Mouse (Mus musculus): ENCODE measurements at regions not wholly inside any gene's neighbourhood (a gene's known extent, or its start where the extent isn't known, plus 50 kb on each side); places are given as distances from the start of the nearest gene placed in this dataset.

DNA sequence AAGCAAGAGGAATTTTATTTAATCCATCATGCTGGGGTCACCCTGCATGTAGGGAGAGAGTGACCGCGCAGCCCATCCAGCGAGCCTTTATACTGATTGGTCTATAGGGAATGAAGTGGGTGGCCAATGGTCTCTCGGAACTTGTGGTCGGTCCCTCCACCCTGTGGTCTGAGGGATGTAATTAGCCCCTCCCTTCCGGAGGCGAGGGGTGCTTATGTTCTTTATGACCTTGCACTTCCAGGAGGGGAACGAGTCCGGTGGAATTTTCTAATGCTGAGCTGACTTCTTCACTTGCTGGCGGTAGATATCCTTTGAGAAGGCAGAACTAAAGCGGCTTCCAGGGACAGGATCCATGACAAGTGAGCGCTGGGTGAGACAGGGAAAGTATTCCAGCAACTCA, 60.8 kb downstream of the H2al2a start:
- Histone ChIP-seq H3K4me2 (ENCODE audit: insufficient read depth, low read depth, poor library complexity, severe bottlenecking) (no peak overlapping the region), H3K79me2 (replicated peaks; ENCODE audit: control insufficient read depth, extremely low read depth, insufficient read depth, poor library complexity, severe bottlenecking) (no peaks in the 10 kb centered on the region), H3K9ac (ENCODE audit: insufficient read depth, low read depth) (no peak overlapping the region), H3K27ac (ENCODE audit: insufficient read depth, low read depth) (no peak overlapping the region), H3K9me3 (replicated peaks; ENCODE audit: low read length) (peaks cover 3% of the 10 kb centered on the region), H3K4me3 (replicated peaks in 1 of 3; ENCODE audit: low read depth in 2 of 3, low read length in 2 of 3, poor library complexity in 1 of 3) (no peak overlapping the region), H3K27me3 (replicated peaks) (no peaks in the 10 kb centered on the region), H3K4me1 (ENCODE audit: control insufficient read depth in 1 of 2, insufficient read depth in 2 of 2) (peaks cover 14 to 19% of the 10 kb centered on the region in 2 experiments; a peak in 3 of 4 replicates), H3K36me3 (replicated peaks in 1 of 2; ENCODE audit: control insufficient read depth in 1 of 2, insufficient read depth in 1 of 2, low read length in 1 of 2) (no peaks in the 10 kb centered on the region)
- no peak for DNase-seq (ENCODE audit: extremely low read depth)
- dilution Hi-C loops (cut with MboI; ENCODE audit: extremely low pct_ligation_motif_present, extremely low pct_unique_long_range_greater_than_20kb, low sequenced_read_pairs) (no loop called here), in situ Hi-C loops (cut with MboI; ENCODE audit: low pct_ligation_motif_present, low pct_unique_long_range_greater_than_20kb, low sequenced_read_pairs) (no loop called here)
- no peak for TF ChIP-seq CHD2 (IDR thresholded peaks at IDR 0.05; ENCODE audit: low read length)
- TF ChIP-seq POLR2A (IDR thresholded peaks at IDR 0.05; ENCODE audit: low read depth, low read length): no peak
- TF ChIP-seq USF2 (conservative IDR thresholded peaks at IDR 0.05; ENCODE audit: low read depth, low read length): no peak
- no peak for TF ChIP-seq MEF2A (IDR thresholded peaks at IDR 0.05; ENCODE audit: borderline replicate concordance, low read depth, low read length)

DNA sequence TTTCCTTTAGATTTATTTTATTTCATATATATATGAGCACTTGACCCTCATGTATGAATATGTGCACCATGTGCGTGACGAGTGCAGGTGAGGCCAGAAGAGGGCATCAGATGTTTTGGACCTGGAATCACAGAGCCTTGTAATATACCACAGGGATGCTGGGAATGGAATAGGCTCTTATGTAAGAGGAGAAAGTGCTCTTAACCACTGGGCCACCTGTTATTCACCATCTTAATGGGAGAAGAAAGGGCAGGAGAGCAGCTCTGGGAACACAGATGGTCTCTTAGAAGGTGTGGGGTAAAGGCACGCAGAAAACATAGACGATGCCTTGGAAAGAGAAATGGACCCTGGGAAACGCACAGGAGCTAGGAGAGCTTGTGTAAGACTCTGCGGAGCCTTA, 61.3 kb downstream of the H2al2a start:
- no peak overlapping the region for H3K9ac ChIP-seq (ENCODE audit: insufficient read depth, low read depth)
- no peak for DNase-seq (ENCODE audit: extremely low read depth)
- in situ Hi-C loops (cut with MboI; ENCODE audit: low pct_ligation_motif_present, low pct_unique_long_range_greater_than_20kb, low sequenced_read_pairs) (no loop called here), dilution Hi-C loops (cut with MboI; ENCODE audit: extremely low pct_ligation_motif_present, extremely low pct_unique_long_range_greater_than_20kb, low sequenced_read_pairs) (no loop called here)
- H3K36me3 ChIP-seq (replicated peaks in 1 of 2; ENCODE audit: control insufficient read depth in 1 of 2, insufficient read depth in 1 of 2, low read length in 1 of 2): no peaks in the 10 kb centered on the region
- no peaks in the 10 kb centered on the region for H3K27me3 ChIP-seq (replicated peaks)
- no peak overlapping the region for H3K4me2 ChIP-seq (ENCODE audit: insufficient read depth, low read depth, poor library complexity, severe bottlenecking)
- peaks cover 14 to 19% of the 10 kb centered on the region in 2 experiments; a peak in 3 of 4 replicates for H3K4me1 ChIP-seq (ENCODE audit: control insufficient read depth in 1 of 2, insufficient read depth in 2 of 2)
- no peak overlapping the region for H3K27ac ChIP-seq (ENCODE audit: insufficient read depth, low read depth)
- no peak for TF ChIP-seq TCF12 (IDR thresholded peaks at IDR 0.05; ENCODE audit: low read depth, low read length)
- TF ChIP-seq MAZ (IDR thresholded peaks at IDR 0.05; ENCODE audit: low read depth, low read length): no peak
- no peak for TF ChIP-seq ZC3H11A (IDR thresholded peaks at IDR 0.05; ENCODE audit: low read depth, low read length)
- no peak for TF ChIP-seq POLR2A (IDR thresholded peaks at IDR 0.05; ENCODE audit: low read depth, low read length)
- TF ChIP-seq ETS1 (conservative IDR thresholded peaks at IDR 0.05; ENCODE audit: low read depth, low read length): no peak
- TF ChIP-seq CHD2 (IDR thresholded peaks at IDR 0.05; ENCODE audit: low read length): no peak
- no peak for TF ChIP-seq KAT2A (IDR thresholded peaks at IDR 0.05; ENCODE audit: insufficient replicate concordance, low read length)
- TF ChIP-seq POLR2AphosphoS2 (IDR thresholded peaks at IDR 0.05; ENCODE audit: low read depth, low read length): no peak
- TF ChIP-seq MXI1 (IDR thresholded peaks at IDR 0.05; ENCODE audit: low read depth, low read length): no peak
- TF ChIP-seq BHLHE40 (IDR thresholded peaks at IDR 0.05; ENCODE audit: low read depth, low read length): no peak
- H3K4me3 ChIP-seq (replicated peaks in 1 of 3; ENCODE audit: low read depth in 2 of 3, low read length in 2 of 3, poor library complexity in 1 of 3): no peak overlapping the region
- H3K79me2 ChIP-seq (replicated peaks; ENCODE audit: control insufficient read depth, extremely low read depth, insufficient read depth, poor library complexity, severe bottlenecking): no peaks in the 10 kb centered on the region
- H3K9me3 ChIP-seq (replicated peaks; ENCODE audit: low read length): peaks cover 3% of the 10 kb centered on the region

- H3K9ac ChIP-seq (ENCODE audit: insufficient read depth, low read depth): no peak overlapping the region
- TF ChIP-seq RCOR1 (conservative IDR thresholded peaks at IDR 0.05; ENCODE audit: low read depth, low read length) (no peak), USF1 (IDR thresholded peaks at IDR 0.05; ENCODE audit: low read depth, low read length) (no peak)
- H3K4me1 ChIP-seq (ENCODE audit: control insufficient read depth in 1 of 2, insufficient read depth in 2 of 2): peaks cover 10 to 19% of the 10 kb centered on the region in 2 experiments; a peak in 3 of 4 replicates
- dilution Hi-C loops (cut with MboI; ENCODE audit: extremely low pct_ligation_motif_present, extremely low pct_unique_long_range_greater_than_20kb, low sequenced_read_pairs) (no loop called here), in situ Hi-C loops (cut with MboI; ENCODE audit: low pct_ligation_motif_present, low pct_unique_long_range_greater_than_20kb, low sequenced_read_pairs) (no loop called here)
- H3K36me3 ChIP-seq (replicated peaks in 1 of 2; ENCODE audit: control insufficient read depth in 1 of 2, insufficient read depth in 1 of 2, low read length in 1 of 2): no peaks in the 10 kb centered on the region
- peaks cover 4% of the 10 kb centered on the region for H3K9me3 ChIP-seq (replicated peaks; ENCODE audit: low read length)
- no peaks in the 10 kb centered on the region for H3K79me2 ChIP-seq (replicated peaks; ENCODE audit: control insufficient read depth, extremely low read depth, insufficient read depth, poor library complexity, severe bottlenecking)
- H3K4me2 ChIP-seq (ENCODE audit: insufficient read depth, low read depth, poor library complexity, severe bottlenecking): no peak overlapping the region
- H3K4me3 ChIP-seq (replicated peaks in 1 of 3; ENCODE audit: low read depth in 2 of 3, low read length in 2 of 3, poor library complexity in 1 of 3): no peak overlapping the region
- no peak overlapping the region for H3K27ac ChIP-seq (ENCODE audit: insufficient read depth, low read depth)
- no peak for DNase-seq (ENCODE audit: extremely low read depth)
- no peaks in the 10 kb centered on the region for H3K27me3 ChIP-seq (replicated peaks)
These were observed 62.1 kb downstream of the H2al2a start for GRCm38 (mm10) chr2:17934610-17935009.
